ENCODE assay signal across 18 mouse cellular contexts in the genomic region with DNA sequence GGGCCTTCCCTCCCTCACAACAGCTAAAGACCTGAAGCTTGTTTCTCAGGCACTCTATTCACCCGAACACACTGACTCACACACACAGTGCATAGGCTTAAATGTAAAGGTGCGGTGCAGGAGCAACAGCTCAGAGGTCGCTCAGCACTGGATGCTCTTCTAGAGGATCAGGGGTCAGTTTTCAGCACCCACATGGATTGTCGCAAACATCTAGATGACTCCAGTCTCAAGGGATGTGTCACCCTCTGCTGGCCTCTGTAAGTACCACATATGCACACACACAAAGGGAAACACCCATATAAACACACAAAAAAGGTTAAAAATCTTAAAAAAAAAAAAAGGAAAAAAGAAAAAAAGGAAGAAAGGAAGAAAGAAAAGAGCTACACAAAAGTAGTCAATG. TPM values are rescaled to one million over a fixed set of nuclear protein-coding genes. Genes with fewer than 3 reads are reported as not detected.
A peak's percentile ranks its signal among the peaks of the same experiment; 100 is the strongest.
DNase-seq lines count a peak whose midpoint lies in the region; ATAC-seq and TF ChIP-seq lines count a peak whose summit lies in the region.
"Had no signal": no experiment of that assay in that cellular context is flagged by ENCODE, and none has a peak within 500 bp of the region (broad histone marks: within the 10 kb centered on the region; RNA-seq: fewer than 3 reads in every experiment).

No protein-coding gene starts in this region.

- peaks cover 68% of the 10 kb centered on the region for H3K36me3 ChIP-seq in intestine, postnatal 0 days (ENCODE audit: control insufficient read depth, insufficient read depth)
- peaks cover 48% of the 10 kb centered on the region for H3K36me3 ChIP-seq in intestine, embryonic 15.5 days
- H3K36me3 ChIP-seq in midbrain, embryonic 11.5 days (ENCODE audit: control insufficient read depth, insufficient read depth, low read length) = peaks cover 51% of the 10 kb centered on the region
- peaks cover 73% of the 10 kb centered on the region for H3K36me3 ChIP-seq in midbrain, embryonic 15.5 days (replicated peaks)
- H3K36me3 ChIP-seq in MEL (ENCODE audit: control insufficient read depth in 1 of 2, insufficient read depth in 2 of 2, low read length in 2 of 2) = peaks cover under 1 to 22% of the 10 kb centered on the region in 2 experiments; a peak in 3 of 4 replicates

- no peaks in the 10 kb centered on the region for H3K27me3 ChIP-seq in intestine, postnatal 0 days (replicated peaks; ENCODE audit: control insufficient read depth, insufficient read depth, low read length)
- H3K27me3 ChIP-seq in intestine, embryonic 15.5 days (replicated peaks) = no peaks in the 10 kb centered on the region
- H3K27me3 ChIP-seq in midbrain, embryonic 11.5 days (ENCODE audit: control insufficient read depth, insufficient read depth, low read length) = no peaks in the 10 kb centered on the region
- H3K27me3 ChIP-seq in midbrain, embryonic 15.5 days (replicated peaks) = no peaks in the 10 kb centered on the region
- H3K27me3 ChIP-seq in MEL (ENCODE audit: control insufficient read depth in 1 of 2, insufficient read depth in 2 of 2, low read length in 2 of 2) = no peaks in the 10 kb centered on the region
- H3K27me3 ChIP-seq: embryonic facial prominence, embryonic 12.5 days; forebrain, embryonic 15.5 days had no signal

- TF ChIP-seq CTCF in intestine, postnatal 0 days (IDR thresholded peaks at IDR 0.05; ENCODE audit: low read depth) = peak; percentile 17; the same call in 1 of the 2 replicates
- peak in 2 of 3 experiments; percentile 17 to 29; a peak in 3 of 6 replicates for TF ChIP-seq CTCF in MEL (IDR thresholded peaks at IDR 0.05 in 2 of 3, conservative IDR thresholded peaks at IDR 0.05 in 1 of 3; ENCODE audit: control insufficient read depth in 1 of 3, insufficient read depth in 1 of 3, low read depth in 2 of 3, low read length in 3 of 3, poor library complexity in 1 of 3, severe bottlenecking in 1 of 3)

- no peak overlapping the region for H3K27ac ChIP-seq in intestine, postnatal 0 days (ENCODE audit: low read depth, low read length)
- H3K27ac ChIP-seq in intestine, embryonic 15.5 days = no peak overlapping the region
- no peak overlapping the region for H3K27ac ChIP-seq in midbrain, embryonic 11.5 days (ENCODE audit: low read depth, low read length)
- no peak overlapping the region for H3K27ac ChIP-seq in midbrain, embryonic 15.5 days
- H3K27ac ChIP-seq in MEL (ENCODE audit: control insufficient read depth, low read depth, low read length) = no peak overlapping the region
- H3K27ac ChIP-seq: embryonic facial prominence, embryonic 12.5 days; forebrain, embryonic 15.5 days; hindbrain, embryonic 10.5 days; hindbrain, embryonic 14.5 days had no signal

- H3K9me3 ChIP-seq in intestine, postnatal 0 days (ENCODE audit: control insufficient read depth) = no peaks in the 10 kb centered on the region
- no peaks in the 10 kb centered on the region for H3K9me3 ChIP-seq in intestine, embryonic 15.5 days
- H3K9me3 ChIP-seq in midbrain, embryonic 11.5 days (ENCODE audit: control insufficient read depth, low read length) = no peaks in the 10 kb centered on the region
- H3K9me3 ChIP-seq in midbrain, embryonic 15.5 days = no peaks in the 10 kb centered on the region
- no peaks in the 10 kb centered on the region for H3K9me3 ChIP-seq in MEL (replicated peaks; ENCODE audit: insufficient read depth, low read length)
- H3K9me3 ChIP-seq: embryonic facial prominence, embryonic 12.5 days; forebrain, embryonic 15.5 days; hindbrain, embryonic 10.5 days had no signal

- no peak; the same call in 1 of the 2 replicates for TF ChIP-seq RAD21 in MEL (IDR thresholded peaks at IDR 0.05; ENCODE audit: low read depth, low read length)

- no peak for TF ChIP-seq POLR2A in MEL (IDR thresholded peaks at IDR 0.05; ENCODE audit: control insufficient read depth in 1 of 2, insufficient read depth in 1 of 2, low read depth in 1 of 2, low read length in 2 of 2, poor library complexity in 1 of 2)

- H3K9ac ChIP-seq in intestine, postnatal 0 days (ENCODE audit: low read depth, low read length) = no peak overlapping the region
- no peak overlapping the region for H3K9ac ChIP-seq in intestine, embryonic 15.5 days
- no peak overlapping the region for H3K9ac ChIP-seq in midbrain, embryonic 11.5 days (ENCODE audit: low read length)
- no peak overlapping the region for H3K9ac ChIP-seq in midbrain, embryonic 15.5 days
- H3K9ac ChIP-seq in MEL (ENCODE audit: control insufficient read depth, low read depth, low read length, poor library complexity, severe bottlenecking) = no peak overlapping the region
- H3K9ac ChIP-seq: embryonic facial prominence, embryonic 12.5 days; forebrain, embryonic 15.5 days; hindbrain, embryonic 14.5 days had no signal

- TF ChIP-seq EP300 in MEL (IDR thresholded peaks at IDR 0.05; ENCODE audit: low read depth in 1 of 2, low read length in 2 of 2) = no peak

- ATAC-seq in intestine, postnatal 0 days = no peak
- ATAC-seq in intestine, embryonic 15.5 days = no peak
- ATAC-seq in midbrain, embryonic 11.5 days (ENCODE audit: low FRiP score) = no peak
- ATAC-seq in midbrain, embryonic 15.5 days (replicated peaks) = no peak
- ATAC-seq in megakaryocyte progenitor cell, adult 5-6 weeks (replicated peaks; ENCODE audit: poor library complexity) = peak; percentile 37; the same call in 1 of the 2 replicates
- ATAC-seq in CD4-positive, CD25-positive, alpha-beta regulatory T cell, adult 4 months = no peak
- ATAC-seq: forebrain, embryonic 15.5 days had no signal

- DNase-seq in midbrain, embryonic 11.5 days (ENCODE audit: low spot score, missing footprints) = peak; percentile 80
- DNase-seq in MEL (ENCODE audit: low read depth, low spot score) = no peak
- DNase-seq in cerebellum, adult 8-10 months = no peak
- DNase-seq: adrenal gland, postnatal 10 days; cerebellum, adult 11 months; cerebellum, adult 9-10 months; cerebellum, postnatal 25 days; gastrocnemius, postnatal 14 days; heart, postnatal 14 days had no signal

- WGBS in intestine, postnatal 0 days = 96% methylated on average over 4 of the region's 4 CpGs
- 96% methylated on average over 4 of the region's 4 CpGs for WGBS in intestine, embryonic 15.5 days
- 96% methylated on average over 4 of the region's 4 CpGs for WGBS in midbrain, embryonic 11.5 days
- 96% methylated on average over 4 of the region's 4 CpGs for WGBS in midbrain, embryonic 15.5 days

- H3K4me3 ChIP-seq in intestine, postnatal 0 days (ENCODE audit: low read depth, low read length) = no peak overlapping the region
- H3K4me3 ChIP-seq in intestine, embryonic 15.5 days (replicated peaks) = no peak overlapping the region
- no peak overlapping the region for H3K4me3 ChIP-seq in midbrain, embryonic 11.5 days (ENCODE audit: low read depth, low read length)
- H3K4me3 ChIP-seq in midbrain, embryonic 15.5 days = no peak overlapping the region
- no peak overlapping the region for H3K4me3 ChIP-seq in MEL (ENCODE audit: control insufficient read depth in 1 of 2, insufficient read depth in 1 of 2, low read depth in 2 of 2, low read length in 2 of 2)
- H3K4me3 ChIP-seq: embryonic facial prominence, embryonic 12.5 days; forebrain, embryonic 15.5 days; hindbrain, embryonic 10.5 days had no signal

- no peaks in the 10 kb centered on the region for H3K4me1 ChIP-seq in intestine, postnatal 0 days (replicated peaks; ENCODE audit: control insufficient read depth, insufficient read depth, low read length)
- H3K4me1 ChIP-seq in intestine, embryonic 15.5 days (replicated peaks) = no peaks in the 10 kb centered on the region
- H3K4me1 ChIP-seq in midbrain, embryonic 11.5 days (ENCODE audit: control insufficient read depth, insufficient read depth, low read length) = no peaks in the 10 kb centered on the region
- no peaks in the 10 kb centered on the region for H3K4me1 ChIP-seq in midbrain, embryonic 15.5 days
- no peaks in the 10 kb centered on the region; a peak in 1 of 4 replicates for H3K4me1 ChIP-seq in MEL (ENCODE audit: control insufficient read depth in 1 of 2, insufficient read depth in 2 of 2, low read length in 2 of 2)
- H3K4me1 ChIP-seq: embryonic facial prominence, embryonic 12.5 days; forebrain, embryonic 15.5 days; hindbrain, embryonic 10.5 days had no signal

- no peak overlapping the region for H3K4me2 ChIP-seq in intestine, postnatal 0 days (replicated peaks; ENCODE audit: low read depth)
- H3K4me2 ChIP-seq in intestine, embryonic 15.5 days (replicated peaks) = no peak overlapping the region
- H3K4me2 ChIP-seq in midbrain, embryonic 11.5 days = no peak overlapping the region
- H3K4me2 ChIP-seq in midbrain, embryonic 15.5 days = no peak overlapping the region
- H3K4me2 ChIP-seq: embryonic facial prominence, embryonic 12.5 days; forebrain, embryonic 15.5 days; hindbrain, embryonic 14.5 days had no signal

- H3K79me2 ChIP-seq in MEL (ENCODE audit: control insufficient read depth, insufficient read depth, low read length, poor library complexity) = no peaks in the 10 kb centered on the region; the same call in 1 of the 2 replicates

RNA-seq across cellular contexts. Expression of a gene that starts 22.7 kb away (rescaled TPM):
- 21.6 and 23.3 TPM in 2 replicates for polyA plus RNA-seq in intestine, postnatal 0 days (2015; fragmentation: Nextera tagmentation; extraction: Ambion mirVana)
- 83.8 and 91.3 TPM in 2 replicates for polyA plus RNA-seq in intestine, embryonic 15.5 days (2015; fragmentation: Nextera tagmentation; extraction: Ambion mirVana)
- polyA plus RNA-seq in midbrain, embryonic 11.5 days (2014; fragmentation: Nextera tagmentation; extraction: Ambion mirVana) = 146 and 160 TPM in 2 replicates
- polyA plus RNA-seq in midbrain, embryonic 15.5 days (2015; fragmentation: Nextera tagmentation; extraction: Ambion mirVana) = 110 and 112 TPM in 2 replicates
- 35.5 and 41.4 TPM in 2 replicates for total RNA-seq in MEL (2012; rRNA removed)
- 100 to 1,000 TPM in 1 of 2 experiments, 10 to 100 TPM in 1; 79.0 to 488 TPM for polyA plus RNA-seq in MEL (2012; ENCODE audit: insufficient read depth in 1 of 2, insufficient read length in 2 of 2, low read depth in 1 of 2, low replicate concordance in 2 of 2, missing spikeins in 1 of 2)
- 113 and 117 TPM in 2 replicates for total RNA-seq in megakaryocyte progenitor cell, adult 5-6 weeks (2015)
- 62.3 and 78.3 TPM in 2 replicates for total RNA-seq in megakaryocyte progenitor cell, adult 5-6 weeks (2017)
- polyA plus RNA-seq in CD4-positive, CD25-positive, alpha-beta regulatory T cell, adult 4 months (2017; shearing (Covaris generic)) = 10 to 100 TPM; 23.4 to 24.1 TPM

RNA-seq across cellular contexts. Expression of a gene that starts 22.9 kb away (rescaled TPM):
- polyA plus RNA-seq in intestine, postnatal 0 days (2015; fragmentation: Nextera tagmentation; extraction: Ambion mirVana) = 37.7 and 40.9 TPM in 2 replicates
- 92.7 and 98.1 TPM in 2 replicates for polyA plus RNA-seq in intestine, embryonic 15.5 days (2015; fragmentation: Nextera tagmentation; extraction: Ambion mirVana)
- polyA plus RNA-seq in midbrain, embryonic 11.5 days (2014; fragmentation: Nextera tagmentation; extraction: Ambion mirVana) = 161 and 164 TPM in 2 replicates
- 182 and 199 TPM in 2 replicates for polyA plus RNA-seq in midbrain, embryonic 15.5 days (2015; fragmentation: Nextera tagmentation; extraction: Ambion mirVana)
- total RNA-seq in MEL (2012; rRNA removed) = 113 and 126 TPM in 2 replicates
- 100 to 1,000 TPM in 1 of 2 experiments, not detected in 1; 113 TPM for polyA plus RNA-seq in MEL (2012; ENCODE audit: insufficient read depth in 1 of 2, insufficient read length in 2 of 2, low read depth in 1 of 2, low replicate concordance in 2 of 2, missing spikeins in 1 of 2)
- 56.3 and 69.5 TPM in 2 replicates for total RNA-seq in megakaryocyte progenitor cell, adult 5-6 weeks (2015)
- 45.0 and 69.6 TPM in 2 replicates for total RNA-seq in megakaryocyte progenitor cell, adult 5-6 weeks (2017)
- polyA plus RNA-seq in CD4-positive, CD25-positive, alpha-beta regulatory T cell, adult 4 months (2017; shearing (Covaris generic)) = 100 to 1,000 TPM; 102 to 156 TPM
